Mouse (Mus musculus): ENCODE results near the gene Rasl11b.

Gene Rasl11b

DNA sequence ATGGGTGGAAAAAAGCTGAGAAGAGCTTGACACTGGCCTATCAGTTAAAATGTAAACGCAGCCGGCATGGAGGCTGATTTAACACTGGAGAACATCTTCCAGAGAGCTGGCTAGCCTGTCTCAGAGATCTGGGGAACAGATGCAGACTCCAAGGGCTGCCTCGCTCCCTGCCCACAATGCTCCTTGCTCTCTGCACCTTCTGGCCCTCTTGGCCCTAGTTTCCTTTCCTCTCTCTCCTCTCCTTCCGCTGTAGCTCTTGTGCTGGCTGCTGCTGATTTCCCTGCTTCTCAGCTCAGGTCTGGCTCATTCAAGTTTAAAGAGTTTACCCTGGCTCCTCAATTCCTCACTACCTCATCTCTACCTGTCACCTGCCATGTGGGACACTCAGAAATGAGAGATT is 14.6 kb downstream of the Rasl11b start:
- in situ Hi-C loops (cut with MboI), result no loop called here

DNA sequence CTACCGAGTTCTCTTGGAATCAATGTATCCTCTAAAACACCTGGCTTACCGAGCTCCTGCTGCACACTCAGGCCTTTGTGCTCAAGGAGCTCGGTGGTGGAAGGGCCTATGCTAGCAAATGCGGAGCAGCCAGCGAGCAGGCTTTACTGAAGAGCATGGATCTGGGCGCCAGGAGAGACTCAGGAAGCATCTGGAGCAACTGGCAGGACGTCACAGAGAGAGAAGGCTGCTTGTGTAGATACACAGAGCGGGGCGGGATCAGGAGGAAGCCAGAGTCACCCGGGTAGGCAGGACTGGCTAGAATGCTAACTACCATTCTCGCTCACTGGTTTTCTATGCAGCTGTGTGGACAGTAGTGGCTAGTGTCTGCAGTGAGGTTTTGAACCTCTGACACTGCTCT is 16.3 kb downstream of the Rasl11b start:
- in situ Hi-C loops (cut with MboI), result no loop called here

DNA sequence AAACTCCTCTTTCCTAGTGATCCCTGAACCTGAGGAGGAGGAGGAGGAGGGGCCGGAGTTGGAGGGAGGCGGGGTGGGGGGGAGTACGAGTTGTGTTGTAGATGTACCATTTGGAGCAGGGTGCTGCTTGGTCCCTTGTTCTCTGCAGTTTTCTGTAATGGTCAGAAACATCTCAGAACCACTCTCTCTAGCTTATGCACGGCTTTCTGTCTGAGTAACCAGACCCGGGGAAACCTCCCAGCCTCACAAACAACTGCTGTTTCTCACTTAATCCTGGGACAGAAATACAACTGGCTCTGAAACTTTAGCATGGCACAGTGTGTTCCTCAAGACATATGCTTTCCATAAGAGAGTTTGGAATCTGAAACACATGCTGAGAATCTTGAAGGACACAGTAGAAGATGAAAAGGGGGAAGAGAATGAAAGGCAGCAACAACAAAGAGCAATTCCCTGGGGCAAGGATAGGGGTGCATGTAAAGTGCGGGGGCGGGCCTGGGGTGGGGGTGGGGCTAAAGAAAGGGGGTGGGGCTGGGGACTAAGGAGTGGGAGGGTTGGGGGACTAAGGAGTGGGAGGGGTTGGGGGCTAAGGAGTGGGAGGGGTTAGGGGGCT is 19.5 kb downstream of the Rasl11b start:
- in situ Hi-C loops (cut with MboI), result no loop called here

DNA sequence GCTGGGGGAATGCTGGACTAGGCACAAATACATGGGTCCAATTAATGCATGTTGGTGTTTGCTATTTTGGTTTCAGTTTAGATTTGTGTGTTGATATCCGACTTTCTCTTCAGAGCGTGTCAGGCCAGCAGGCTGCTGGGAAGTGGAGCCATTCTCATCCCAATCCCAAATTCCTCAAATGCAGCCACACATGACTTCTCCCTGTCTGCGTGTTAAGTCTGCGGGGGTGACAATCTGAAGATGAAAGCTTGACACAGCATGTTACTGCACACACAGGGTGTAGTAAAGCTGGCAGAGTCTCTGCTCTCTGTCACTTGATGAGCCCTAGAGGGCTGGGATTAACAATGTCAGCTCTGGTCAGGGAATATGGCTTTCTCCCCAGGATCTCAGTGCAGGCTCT is 20.0 kb downstream of the Rasl11b start:
- in situ Hi-C loops (cut with MboI), result no loop called here

DNA sequence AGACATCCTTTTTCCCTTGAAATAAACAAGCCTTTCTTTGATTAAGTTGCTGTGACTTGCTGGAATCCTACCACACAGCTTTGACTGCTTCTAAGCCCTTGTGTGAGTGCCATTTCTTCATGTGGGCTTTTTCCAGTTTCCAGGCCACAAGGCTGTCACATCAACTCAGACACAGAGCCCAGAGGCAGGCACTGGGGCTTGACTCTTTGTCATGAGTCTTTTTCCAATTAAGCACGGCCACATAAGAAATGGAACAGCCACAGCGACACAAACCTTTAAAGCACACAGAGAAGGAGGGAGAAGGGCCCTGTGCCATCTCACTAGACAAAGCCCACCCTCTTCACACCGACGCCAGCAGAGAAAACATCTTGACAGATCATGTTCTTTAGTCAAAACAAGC is 23.4 kb downstream of the Rasl11b start:
- in situ Hi-C loops (cut with MboI), result no loop called here

DNA sequence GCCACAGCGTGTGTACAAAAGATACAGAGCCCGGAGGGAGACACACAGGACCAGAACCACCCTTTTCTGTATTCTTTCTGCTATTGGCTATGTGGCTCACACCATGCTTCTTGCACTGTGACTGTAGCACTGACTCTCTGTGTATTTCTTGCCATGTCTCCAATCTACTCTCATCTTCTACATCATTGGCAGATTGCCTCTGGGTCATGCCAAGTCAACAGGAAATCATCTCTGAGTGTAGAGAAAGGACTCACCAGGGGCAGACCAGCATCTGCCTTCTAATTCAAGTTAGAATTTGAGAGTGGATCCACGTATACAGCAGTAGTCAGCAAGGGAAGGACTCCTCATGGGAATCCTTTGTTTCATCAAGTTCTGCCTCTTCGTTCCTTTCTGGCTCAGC is 27.5 kb downstream of the Rasl11b start:
- in situ Hi-C loops (cut with MboI), result no loop called here

DNA sequence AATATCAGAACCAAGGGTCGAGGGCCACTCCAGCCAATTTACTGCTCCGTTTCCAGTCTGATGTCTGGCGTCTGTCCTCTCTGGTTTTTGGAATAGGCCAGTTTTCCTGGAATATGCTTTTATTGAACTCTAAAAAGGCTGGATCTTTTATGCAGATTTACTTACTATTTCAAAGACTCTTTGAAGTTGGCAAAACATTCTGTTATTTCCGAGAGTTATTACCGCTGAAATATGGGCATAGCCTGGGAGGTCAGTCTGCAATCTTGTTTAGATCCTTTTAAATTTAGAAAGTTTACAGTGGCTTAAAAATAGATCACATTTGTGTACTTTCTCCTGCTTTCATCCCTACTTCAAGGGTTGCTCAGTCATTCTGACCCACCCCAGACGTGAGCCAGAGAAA is 29.4 kb downstream of the Rasl11b start:
- in situ Hi-C loops (cut with MboI), result no loop called here

DNA sequence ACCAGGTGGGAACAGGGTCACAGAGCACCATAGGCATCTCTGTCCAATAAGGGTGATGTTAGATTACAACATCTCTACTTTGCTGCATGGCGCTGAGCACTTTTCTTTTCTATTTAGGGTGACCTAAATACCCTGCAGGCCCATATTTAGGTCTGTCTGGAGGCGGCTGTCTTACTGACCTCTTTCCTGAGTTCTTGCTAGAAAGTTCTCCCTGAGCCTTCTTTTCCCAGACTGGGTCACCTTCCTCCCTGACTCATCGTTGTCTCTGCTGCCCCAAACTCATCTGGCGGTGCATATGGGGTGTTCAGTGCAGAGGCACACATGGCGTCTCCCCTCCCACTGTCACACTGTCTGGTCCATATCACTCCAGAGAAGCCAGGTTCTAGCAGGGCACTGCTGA is 31.1 kb downstream of the Rasl11b start:
- in situ Hi-C loops (cut with MboI), result no loop called here

DNA sequence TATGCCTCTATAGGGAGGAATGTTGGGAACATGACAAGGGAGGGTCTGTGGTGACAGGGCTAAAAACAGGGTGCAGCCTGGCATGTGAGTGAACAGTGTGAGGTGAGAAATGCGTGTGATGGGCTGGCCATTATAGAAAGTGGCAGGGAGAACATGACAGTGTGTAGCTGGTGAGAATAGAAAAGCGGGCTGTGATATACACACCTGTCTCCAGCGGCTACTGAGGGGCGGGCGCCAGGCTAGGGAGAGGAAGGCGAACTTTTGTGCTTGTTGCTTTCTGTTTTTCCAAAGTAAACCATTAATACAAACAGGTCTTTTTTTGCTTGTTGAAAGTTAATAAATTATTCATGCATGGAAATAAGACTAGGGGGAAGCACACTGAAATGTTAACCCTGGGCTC is 32.3 kb downstream of the Rasl11b start:
- in situ Hi-C loops (cut with MboI), result no loop called here

DNA sequence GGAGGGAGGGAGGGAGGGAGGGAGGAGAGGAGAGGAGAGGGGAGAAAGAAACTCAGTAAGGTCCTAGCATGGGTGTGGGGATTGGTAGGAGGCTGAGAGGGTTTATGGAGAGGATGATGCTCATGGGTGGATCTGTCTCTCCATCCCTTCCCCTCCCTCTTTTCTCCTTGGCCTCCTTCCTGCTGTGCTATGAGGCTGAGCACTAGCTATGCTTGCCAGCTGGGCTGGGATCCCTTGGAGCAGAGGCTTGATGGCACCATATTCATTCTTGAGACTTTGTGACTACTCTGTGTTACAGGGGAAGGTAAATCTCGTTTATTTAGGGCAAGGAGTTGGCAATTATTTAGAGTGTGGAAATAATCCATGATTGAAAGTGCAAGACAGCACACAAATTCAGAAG is 33.9 kb downstream of the Rasl11b start:
- in situ Hi-C loops (cut with MboI), result no loop called here

DNA sequence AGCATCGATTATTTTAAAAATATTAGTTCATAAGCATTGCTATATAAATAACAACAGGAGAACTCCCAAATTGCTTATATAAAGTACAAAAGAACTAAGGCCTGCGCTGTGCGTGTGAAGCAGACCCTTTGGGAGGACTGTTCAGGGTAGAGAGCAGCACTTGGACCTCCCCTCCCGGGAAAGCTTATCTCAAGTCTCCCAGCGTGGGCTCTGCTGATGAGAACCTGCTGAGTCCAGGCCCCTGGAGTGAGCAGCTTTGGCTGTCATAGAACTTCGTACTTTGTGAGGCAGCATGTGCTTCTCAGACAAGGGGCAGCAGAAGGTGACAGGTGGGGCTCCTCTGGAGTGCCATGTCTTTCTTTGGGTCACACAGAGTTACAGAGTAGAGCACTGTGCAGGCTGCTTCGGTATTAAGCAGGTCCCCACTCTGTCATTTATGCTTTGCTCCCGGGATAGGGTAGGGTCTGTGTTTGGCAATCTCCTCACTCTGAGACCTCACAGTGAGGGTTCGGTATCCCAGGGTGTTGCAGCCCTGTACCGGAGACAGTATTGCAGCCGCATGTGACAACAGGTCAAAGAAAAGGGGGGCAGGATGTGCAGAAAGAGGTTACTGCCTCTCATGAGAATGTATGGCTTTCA is 34.8 kb downstream of the Rasl11b start:
- in situ Hi-C loops (cut with MboI), result no loop called here

DNA sequence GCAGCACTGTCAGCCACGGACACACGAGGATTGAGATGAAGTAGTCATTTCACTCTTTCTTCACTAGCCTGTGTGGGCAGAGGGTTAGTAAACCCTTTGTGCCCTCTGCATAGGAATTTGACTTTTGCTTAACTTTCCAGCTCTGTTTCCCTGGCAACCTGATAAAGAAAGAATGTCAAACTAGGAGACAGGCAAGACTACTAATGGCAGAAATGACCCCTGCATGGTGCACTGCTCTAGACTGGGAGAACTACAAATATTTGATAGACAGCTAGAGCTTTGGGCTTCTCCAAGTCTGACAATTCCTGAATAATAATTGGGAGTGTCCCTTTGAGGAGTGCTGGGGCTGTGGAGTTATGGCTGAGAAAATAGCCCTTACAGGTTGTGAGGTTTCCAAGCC is 35.4 kb downstream of the Rasl11b start:
- in situ Hi-C loops (cut with MboI), result no loop called here

DNA sequence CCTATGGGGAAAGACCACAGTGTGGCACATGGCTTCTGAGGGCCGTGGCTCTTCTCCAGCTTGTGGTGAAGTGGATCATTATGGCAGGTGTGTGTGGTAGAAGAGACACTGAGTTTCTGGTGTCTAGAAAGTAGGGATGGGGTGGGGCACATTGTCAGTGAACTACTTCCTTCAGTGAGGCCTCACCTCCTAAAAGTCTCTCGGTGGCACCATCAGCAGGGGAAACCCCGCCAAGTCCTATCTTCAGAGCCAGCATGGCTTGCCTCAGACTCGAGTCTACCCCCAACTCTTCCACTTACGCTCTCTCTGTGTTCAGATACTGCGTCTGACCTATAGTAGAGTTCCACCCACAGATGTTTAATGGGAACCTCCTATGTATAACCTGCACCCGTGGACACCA is 38.7 kb downstream of the Rasl11b start:
- in situ Hi-C loops (cut with MboI), result no loop called here

DNA sequence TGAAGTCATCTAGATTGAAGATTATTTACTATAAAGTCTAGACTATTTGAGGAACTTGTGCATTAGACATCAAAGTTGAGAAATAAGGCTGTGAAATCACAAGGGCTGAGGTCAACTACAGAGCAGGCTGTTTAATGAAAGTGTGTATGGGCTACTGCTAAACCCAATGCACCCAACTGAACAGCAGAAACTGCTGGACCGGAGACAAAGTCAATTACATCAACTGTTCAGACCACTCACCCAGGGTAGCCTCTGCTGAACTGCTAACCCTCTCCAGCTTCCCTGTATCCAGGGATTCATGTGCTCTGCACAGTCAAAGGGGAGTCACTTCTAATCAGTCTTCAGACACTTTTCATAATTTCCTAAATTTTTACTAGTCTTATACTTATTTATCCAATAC is 44.3 kb downstream of the Rasl11b start:
- in situ Hi-C loops (cut with MboI), result no loop called here

DNA sequence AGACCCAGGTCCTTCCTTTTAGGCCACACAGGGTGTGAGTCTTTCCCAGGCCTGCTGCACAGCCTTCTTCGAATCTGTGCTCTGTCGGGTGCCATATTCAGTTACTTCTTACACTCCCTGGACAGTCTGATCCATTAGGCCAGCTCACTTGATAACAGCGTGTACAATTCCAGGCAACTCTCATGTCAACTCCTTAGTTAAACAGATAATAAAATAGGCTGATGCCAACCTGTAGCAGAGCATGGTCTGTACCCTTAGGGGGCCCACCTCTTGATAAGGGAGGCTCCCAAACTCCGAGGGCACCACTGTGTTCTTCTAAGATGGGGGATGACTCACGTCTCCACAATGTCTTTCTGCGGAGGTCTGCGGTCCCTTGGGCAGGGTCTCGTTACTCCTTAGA is 45.2 kb downstream of the Rasl11b start:
- in situ Hi-C loops (cut with MboI), result no loop called here

DNA sequence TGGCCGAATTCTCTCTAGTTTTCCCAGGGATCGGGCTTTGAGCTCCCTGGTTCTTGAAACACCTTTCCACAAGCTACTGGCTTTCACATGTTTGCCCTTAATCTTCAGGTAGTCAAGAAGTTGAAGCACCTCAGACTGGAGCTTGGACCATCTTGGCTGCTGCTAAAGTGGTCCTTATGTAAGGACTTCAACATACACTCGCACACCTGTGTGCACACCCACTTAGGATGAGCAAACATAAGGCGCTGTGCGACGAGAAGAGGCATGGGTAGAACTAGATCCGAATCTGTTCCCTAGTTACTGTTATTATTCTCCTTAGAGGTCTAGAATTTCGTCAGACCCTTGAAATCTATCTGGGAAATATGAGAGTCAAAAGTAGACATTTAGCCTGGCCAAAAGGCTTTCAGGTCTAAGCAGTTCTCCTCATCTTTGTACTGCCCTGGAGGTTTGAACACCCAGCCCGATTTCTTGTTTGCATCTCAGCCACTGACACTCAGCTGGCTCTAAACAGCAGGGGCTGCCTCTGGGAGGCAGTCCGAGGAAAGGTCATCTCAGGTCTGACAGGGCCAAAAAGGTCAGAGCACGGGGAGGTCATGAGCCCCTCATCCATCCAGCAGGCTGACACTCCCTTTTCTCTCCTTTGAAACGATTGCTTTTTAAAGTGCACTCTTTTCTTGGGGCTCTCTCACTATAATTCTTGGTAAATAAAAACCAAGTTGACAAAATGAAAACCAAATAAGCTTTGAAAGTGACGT is 46.0 kb downstream of the Rasl11b start:
- in situ Hi-C loops (cut with MboI), result no loop called here

DNA sequence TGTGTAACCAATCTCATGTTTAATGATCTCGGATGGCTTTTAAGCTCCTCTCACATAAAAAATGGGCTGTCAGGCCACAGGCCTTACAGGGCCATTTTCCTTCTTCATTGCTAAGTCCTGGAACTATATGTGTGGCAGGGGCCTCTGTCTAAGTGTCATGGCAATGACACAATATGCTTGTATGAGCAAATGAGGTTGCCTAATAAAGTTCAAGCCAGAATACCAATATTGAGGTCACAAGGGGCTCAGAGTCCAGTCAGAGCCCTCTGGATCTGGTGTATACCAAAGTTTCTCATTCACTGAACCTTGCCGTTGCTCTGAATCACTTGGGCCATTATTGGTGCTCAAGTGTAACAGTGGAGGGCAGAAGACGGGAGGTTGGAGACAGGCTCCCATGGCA is 47.6 kb downstream of the Rasl11b start:
- in situ Hi-C loops (cut with MboI), result no loop called here

DNA sequence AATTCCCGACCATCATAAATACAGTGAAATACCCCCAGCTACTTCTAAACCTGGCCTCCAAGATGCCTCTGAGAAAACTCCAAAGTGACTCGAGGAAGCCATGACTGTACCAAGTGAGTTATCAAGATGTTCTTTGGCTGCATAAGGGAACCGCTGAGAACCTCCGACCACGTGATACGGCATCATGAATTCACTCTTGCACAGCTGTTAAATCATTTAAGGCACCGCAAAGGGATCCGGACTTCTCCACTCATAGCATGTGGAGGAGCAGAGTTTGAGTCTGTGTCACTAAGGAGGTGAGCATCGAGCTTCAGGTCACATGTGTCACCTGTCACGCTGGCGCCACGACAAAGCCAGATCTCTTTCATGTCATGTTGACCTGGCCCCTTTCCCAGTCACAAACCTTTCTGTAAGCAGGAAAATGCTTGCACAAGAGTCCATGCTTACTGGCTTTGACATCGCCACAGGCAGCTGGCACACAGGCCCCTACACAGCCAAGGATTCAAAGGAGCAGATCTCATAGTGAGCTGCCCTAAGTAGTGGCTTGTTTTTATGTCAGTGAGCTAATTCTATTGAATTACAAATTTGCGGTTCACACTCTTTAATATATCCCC is 49.4 kb downstream of the Rasl11b start:
- in situ Hi-C loops (cut with MboI), result no loop called here

DNA sequence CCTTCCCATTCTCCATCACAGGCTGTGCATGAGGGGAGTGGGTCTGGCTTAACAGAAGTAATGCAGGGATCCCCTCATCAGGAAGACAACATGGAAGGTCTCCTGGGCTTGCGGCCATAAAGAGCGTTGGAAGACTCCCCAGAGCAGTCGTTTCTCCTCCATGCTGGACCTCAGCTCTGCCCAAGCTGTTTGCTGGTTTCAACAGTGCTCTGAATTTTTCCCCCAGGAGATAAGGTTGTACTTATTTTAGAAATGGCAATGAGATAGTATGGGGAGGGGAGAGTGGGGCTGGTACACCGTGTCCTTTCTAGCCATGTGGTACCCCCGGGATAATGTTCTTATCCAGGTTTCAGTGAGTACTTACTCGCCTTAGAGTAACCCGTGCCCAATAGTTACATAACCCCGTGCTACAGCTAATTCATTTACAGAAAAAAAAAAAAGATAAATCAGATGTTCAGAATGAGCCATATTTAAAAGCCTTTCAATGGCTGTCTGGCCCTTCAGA is 50.6 kb downstream of the Rasl11b start:
- in situ Hi-C loops (cut with MboI), result no loop called here

DNA sequence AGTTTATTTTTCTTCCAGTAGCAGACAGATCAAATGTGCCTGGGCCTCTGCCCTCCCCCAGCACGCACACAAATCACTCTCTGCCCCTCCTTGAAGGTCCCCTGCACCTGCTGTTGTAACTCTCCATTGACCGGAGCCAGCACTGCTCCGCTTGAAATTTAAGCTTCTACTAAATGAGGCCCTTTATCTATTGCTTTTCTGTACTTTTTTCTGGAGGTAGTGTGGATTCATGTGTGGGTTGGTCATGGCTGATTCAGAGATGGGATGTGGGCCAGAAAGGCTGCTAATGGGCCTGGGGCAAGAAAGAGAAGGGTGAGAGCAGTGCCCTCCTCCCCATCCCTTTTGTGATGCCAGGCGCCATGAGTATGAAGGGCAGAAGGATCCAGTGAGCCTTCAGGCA is 51.4 kb downstream of the Rasl11b start:
- in situ Hi-C loops (cut with MboI), result no loop called here

DNA sequence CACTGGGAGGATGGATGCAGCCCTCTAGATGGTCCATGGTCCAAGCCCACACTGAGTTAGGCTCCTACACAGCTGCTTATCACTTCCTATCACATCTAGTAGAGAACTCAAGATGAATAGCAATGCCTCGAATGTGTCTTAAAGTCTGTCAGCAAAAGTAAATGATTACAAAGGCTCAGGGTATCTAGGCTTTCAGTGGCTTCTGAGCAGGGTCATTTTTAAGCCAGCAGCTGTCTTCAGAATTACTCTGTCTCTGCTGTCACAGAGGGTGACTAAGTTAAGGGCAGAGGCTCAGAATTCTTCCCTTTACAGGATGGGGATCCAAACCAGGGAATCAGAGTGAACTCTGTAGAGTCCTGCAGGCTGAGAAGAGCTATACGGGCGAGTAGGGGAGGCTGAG is 51.9 kb downstream of the Rasl11b start:
- in situ Hi-C loops (cut with MboI), result no loop called here
